Mouse (Mus musculus) bone marrow macrophage, adult 2 months (primary cell): Measurements from ENCODE around the gene Theg.

Source experiments
- CTCF ChIP-seq: IDR thresholded peaks from 2 replicates; pipeline ENCODE4 v1.5.1; 2012; ENCODE audit warnings: low read depth, mild to moderate bottlenecking, low read length, moderate library complexity
- POLR2A ChIP-seq: IDR thresholded peaks from 2 replicates; pipeline ENCODE4 v1.6.1; 2012; ENCODE audit warnings: mild to moderate bottlenecking, low read depth, low read length, borderline replicate concordance

- TF ChIP-seq CTCF (no peak), POLR2A (no peak)
Measured at GRCm38 (mm10) chr10:79542171-79542570, 45.0 kb downstream of the Theg start.
